Mouse (Mus musculus): Measurements from ENCODE around the gene Myo18a. TPM values are rescaled to one million over a fixed set of nuclear protein-coding genes. Genes with fewer than 3 reads are reported as not detected.
A peak's percentile ranks its signal among the peaks of the same experiment; 100 is the strongest.

Myo18a gene
- polyA plus RNA-seq, 1 experiment from 2014 or later = 96.7 TPM

- Histone ChIP-seq H3K4me1 (ENCODE audit: control insufficient read depth, insufficient read depth, low read length) (peaks cover 24% of the 10 kb centered on the region), H3K27ac (ENCODE audit: low read depth, low read length) (peak overlapping the region; percentile 25; the same call in 1 of the 2 replicates), H3K27me3 (ENCODE audit: control insufficient read depth, insufficient read depth, low read length) (peaks cover 18% of the 10 kb centered on the region), H3K36me3 (ENCODE audit: control insufficient read depth, insufficient read depth, low read length) (no peaks in the 10 kb centered on the region), H3K4me2 (0 out of 2 replicates have a peak overlapping the region, but pooled peaks have one; percentile 15), H3K4me3 (ENCODE audit: low read depth, low read length) (no peak overlapping the region), H3K9me3 (replicated peaks; ENCODE audit: control insufficient read depth, low read length) (no peaks in the 10 kb centered on the region), H3K9ac (ENCODE audit: low read depth, low read length) (peak overlapping the region; percentile 16; the same call in 1 of the 2 replicates)
- WGBS (ENCODE audit: insufficient replicate concordance) = 31% methylated on average over 6 of the region's 6 CpGs
- no peak for ATAC-seq (replicated peaks; ENCODE audit: insufficient number of reproducible peaks, low FRiP score, low TSS enrichment)
Measured at GRCm38 (mm10) chr11:77893283-77893682, 130.2 kb downstream of the Myo18a start.

- WGBS (ENCODE audit: insufficient replicate concordance) = 21% methylated on average over 11 of the region's 11 CpGs
- Histone ChIP-seq H3K4me1 (ENCODE audit: control insufficient read depth, insufficient read depth, low read length) (peaks cover 24% of the 10 kb centered on the region), H3K9ac (ENCODE audit: low read depth, low read length) (peak within 1 kb of the TSS; percentile 16; the same call in 1 of the 2 replicates), H3K4me2 (0 out of 2 replicates have a peak within 1 kb of the TSS, but pooled peaks have one; percentile 15), H3K36me3 (ENCODE audit: control insufficient read depth, insufficient read depth, low read length) (no peaks in the 10 kb centered on the region), H3K4me3 (ENCODE audit: low read depth, low read length) (no peak within 1 kb of the TSS), H3K27me3 (ENCODE audit: control insufficient read depth, insufficient read depth, low read length) (peaks cover 22% of the 10 kb centered on the region), H3K27ac (ENCODE audit: low read depth, low read length) (peak within 1 kb of the TSS; percentile 47), H3K9me3 (replicated peaks; ENCODE audit: control insufficient read depth, low read length) (no peaks in the 10 kb centered on the region)
- peak; percentile 75 for ATAC-seq (replicated peaks; ENCODE audit: insufficient number of reproducible peaks, low FRiP score, low TSS enrichment)
Measured at GRCm38 (mm10) chr11:77893787-77894718, 131.0 kb downstream of the Myo18a start, which contains the start of gene Pipox. Gene Pipox, minus strand, starts transcription at chr11:77894096.

- H3K27me3 ChIP-seq (ENCODE audit: control insufficient read depth, insufficient read depth, low read length) = peaks cover 22% of the 10 kb centered on the region
- ATAC-seq (replicated peaks; ENCODE audit: insufficient number of reproducible peaks, low FRiP score, low TSS enrichment) = no peak
- WGBS (ENCODE audit: insufficient replicate concordance) = 70% methylated on average over 2 of the region's 2 CpGs
- H3K36me3 ChIP-seq (ENCODE audit: control insufficient read depth, insufficient read depth, low read length) = no peaks in the 10 kb centered on the region
- no peak overlapping the region for H3K27ac ChIP-seq (ENCODE audit: low read depth, low read length)
- H3K9ac ChIP-seq (ENCODE audit: low read depth, low read length) = no peak overlapping the region
- H3K4me1 ChIP-seq (ENCODE audit: control insufficient read depth, insufficient read depth, low read length) = peaks cover 24% of the 10 kb centered on the region
- H3K9me3 ChIP-seq (replicated peaks; ENCODE audit: control insufficient read depth, low read length) = no peaks in the 10 kb centered on the region
- no peak overlapping the region for H3K4me2 ChIP-seq
- H3K4me3 ChIP-seq (ENCODE audit: low read depth, low read length) = no peak overlapping the region
Measured at GRCm38 (mm10) chr11:77894967-77895366, 131.9 kb downstream of the Myo18a start.

- peaks cover 24% of the 10 kb centered on the region for H3K4me1 ChIP-seq (ENCODE audit: control insufficient read depth, insufficient read depth, low read length)
- 85% methylated on average over 9 of the region's 9 CpGs for WGBS (ENCODE audit: insufficient replicate concordance)
- H3K9ac ChIP-seq (ENCODE audit: low read depth, low read length) = no peak overlapping the region
- H3K4me2 ChIP-seq = no peak overlapping the region
- no peaks in the 10 kb centered on the region for H3K36me3 ChIP-seq (ENCODE audit: control insufficient read depth, insufficient read depth, low read length)
- H3K4me3 ChIP-seq (ENCODE audit: low read depth, low read length) = no peak overlapping the region
- no peaks in the 10 kb centered on the region for H3K9me3 ChIP-seq (replicated peaks; ENCODE audit: control insufficient read depth, low read length)
- no peak overlapping the region for H3K27ac ChIP-seq (ENCODE audit: low read depth, low read length)
- no peak for ATAC-seq (replicated peaks; ENCODE audit: insufficient number of reproducible peaks, low FRiP score, low TSS enrichment)
- H3K27me3 ChIP-seq (ENCODE audit: control insufficient read depth, insufficient read depth, low read length) = peaks cover 22% of the 10 kb centered on the region
Measured at GRCm38 (mm10) chr11:77896011-77896410, 133.0 kb downstream of the Myo18a start.

GRCm38 (mm10) chr11:77896480-77896819 is 133.4 kb downstream of the Myo18a start:
- Histone ChIP-seq H3K4me2 (peak overlapping the region; percentile 50), H3K36me3 (ENCODE audit: control insufficient read depth, insufficient read depth, low read length) (no peaks in the 10 kb centered on the region), H3K27ac (ENCODE audit: low read depth, low read length) (no peak overlapping the region), H3K9me3 (replicated peaks; ENCODE audit: control insufficient read depth, low read length) (no peaks in the 10 kb centered on the region), H3K4me1 (ENCODE audit: control insufficient read depth, insufficient read depth, low read length) (peaks cover 24% of the 10 kb centered on the region), H3K4me3 (ENCODE audit: low read depth, low read length) (no peak overlapping the region), H3K27me3 (ENCODE audit: control insufficient read depth, insufficient read depth, low read length) (peaks cover 22% of the 10 kb centered on the region), H3K9ac (ENCODE audit: low read depth, low read length) (no peak overlapping the region)
- no peak for ATAC-seq (replicated peaks; ENCODE audit: insufficient number of reproducible peaks, low FRiP score, low TSS enrichment)
- whole genome bisulfite sequencing (ENCODE audit: insufficient replicate concordance) = 59% methylated on average over 6 of the region's 6 CpGs

- ATAC-seq (replicated peaks; ENCODE audit: insufficient number of reproducible peaks, low FRiP score, low TSS enrichment) = no peak
- H3K9ac ChIP-seq (ENCODE audit: low read depth, low read length) = no peak overlapping the region
- H3K27me3 ChIP-seq (ENCODE audit: control insufficient read depth, insufficient read depth, low read length) = peaks cover 26% of the 10 kb centered on the region
- 21% methylated on average over 23 of the region's 23 CpGs for WGBS (ENCODE audit: insufficient replicate concordance)
- peak overlapping the region; percentile 50 for H3K4me2 ChIP-seq
- H3K27ac ChIP-seq (ENCODE audit: low read depth, low read length) = no peak overlapping the region
- H3K4me3 ChIP-seq (ENCODE audit: low read depth, low read length) = peak overlapping the region; percentile 1; the same call in 1 of the 2 replicates
- no peaks in the 10 kb centered on the region for H3K9me3 ChIP-seq (replicated peaks; ENCODE audit: control insufficient read depth, low read length)
- no peaks in the 10 kb centered on the region for H3K36me3 ChIP-seq (ENCODE audit: control insufficient read depth, insufficient read depth, low read length)
- peaks cover 24% of the 10 kb centered on the region for H3K4me1 ChIP-seq (ENCODE audit: control insufficient read depth, insufficient read depth, low read length)
Measured at GRCm38 (mm10) chr11:77896820-77897805, 134.1 kb downstream of the Myo18a start.

- ATAC-seq (replicated peaks; ENCODE audit: insufficient number of reproducible peaks, low FRiP score, low TSS enrichment) = no peak
- Histone ChIP-seq H3K9ac (ENCODE audit: low read depth, low read length) (no peak overlapping the region), H3K27me3 (ENCODE audit: control insufficient read depth, insufficient read depth, low read length) (peaks cover 28% of the 10 kb centered on the region), H3K4me3 (ENCODE audit: low read depth, low read length) (no peak overlapping the region), H3K36me3 (ENCODE audit: control insufficient read depth, insufficient read depth, low read length) (no peaks in the 10 kb centered on the region), H3K4me1 (ENCODE audit: control insufficient read depth, insufficient read depth, low read length) (peaks cover 9% of the 10 kb centered on the region), H3K4me2 (no peak overlapping the region), H3K9me3 (replicated peaks; ENCODE audit: control insufficient read depth, low read length) (no peaks in the 10 kb centered on the region), H3K27ac (ENCODE audit: low read depth, low read length) (no peak overlapping the region)
- 83% methylated on average over 3 of the region's 3 CpGs for WGBS (ENCODE audit: insufficient replicate concordance)
Measured at GRCm38 (mm10) chr11:77900187-77900586, 137.1 kb downstream of the Myo18a start.

GRCm38 (mm10) chr11:77900696-77901095 is 137.7 kb downstream of the Myo18a start:
- Histone ChIP-seq H3K27me3 (ENCODE audit: control insufficient read depth, insufficient read depth, low read length) (peaks cover 28% of the 10 kb centered on the region), H3K9ac (ENCODE audit: low read depth, low read length) (no peak overlapping the region), H3K4me1 (ENCODE audit: control insufficient read depth, insufficient read depth, low read length) (peaks cover 9% of the 10 kb centered on the region), H3K4me2 (no peak overlapping the region), H3K4me3 (ENCODE audit: low read depth, low read length) (no peak overlapping the region), H3K9me3 (replicated peaks; ENCODE audit: control insufficient read depth, low read length) (no peaks in the 10 kb centered on the region), H3K36me3 (ENCODE audit: control insufficient read depth, insufficient read depth, low read length) (no peaks in the 10 kb centered on the region), H3K27ac (ENCODE audit: low read depth, low read length) (no peak overlapping the region)
- 76% methylated on average over 4 of the region's 4 CpGs for WGBS (ENCODE audit: insufficient replicate concordance)
- no peak for ATAC-seq (replicated peaks; ENCODE audit: insufficient number of reproducible peaks, low FRiP score, low TSS enrichment)

Data from heart, embryonic 11.5 days (tissue).